Mouse (Mus musculus): Measurements from ENCODE around the gene Lef1.

DNA sequence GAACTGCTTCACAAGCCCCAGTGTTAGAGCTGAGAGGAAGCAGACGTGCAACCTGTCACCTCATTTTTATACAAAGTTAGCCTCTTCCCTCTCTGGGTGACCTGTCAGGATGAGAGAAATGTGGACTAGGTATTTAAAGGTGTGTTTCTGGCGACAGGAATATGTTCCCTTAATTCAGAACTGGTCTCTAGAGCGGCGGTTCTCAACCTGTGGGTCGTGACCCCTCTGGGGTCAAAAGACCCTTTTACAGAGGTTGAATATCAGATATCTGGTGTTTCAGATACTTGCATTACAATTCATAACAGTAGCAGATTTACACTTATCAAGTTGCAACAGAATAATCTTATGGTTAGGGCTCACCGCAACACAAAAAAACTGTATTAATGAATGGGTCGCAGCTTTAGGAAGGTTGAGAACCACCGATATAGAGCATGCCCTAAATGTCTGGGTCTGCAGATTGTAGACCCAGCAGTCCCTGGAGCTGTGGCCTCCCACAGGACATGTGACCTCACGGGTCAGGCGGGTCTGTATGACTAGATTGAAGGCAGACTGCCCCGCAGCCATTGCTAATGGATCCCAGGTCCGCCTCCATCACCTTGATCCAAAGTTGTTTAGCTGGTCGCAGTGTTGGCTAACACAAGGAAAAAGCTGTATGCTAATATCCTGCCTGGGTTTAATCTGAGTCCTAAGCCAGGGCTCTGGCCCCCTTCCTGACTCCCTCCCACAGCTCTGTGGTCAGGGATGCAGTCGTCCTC, 108.5 kb downstream of the Lef1 start:
- no peak for TF ChIP-seq EP300 (IDR thresholded peaks at IDR 0.05; ENCODE audit: low read depth)
- no peak for TF ChIP-seq CTCF (IDR thresholded peaks at IDR 0.05; ENCODE audit: low read depth)

Measured in liver, embryonic 14.5 days (tissue).